Mouse (Mus musculus) cerebellum, adult 2 months (tissue): ENCODE measurements around the gene Tmem106c.

Source experiments
- CTCF ChIP-seq: fragments of 200-500 bp; IDR thresholded peaks from 2 replicates; pipeline ENCODE4 v1.5.1; 2011; ENCODE audit warnings: low read depth, mild to moderate bottlenecking, control low read depth, low read length, moderate library complexity, borderline replicate concordance; ENCODE audit not compliant: insufficient read depth
- POLR2A ChIP-seq: fragments of 200-500 bp; IDR thresholded peaks from 2 replicates; pipeline ENCODE4 v1.6.1; 2011; ENCODE audit warnings: low read length, control low read depth, borderline replicate concordance; ENCODE audit not compliant: insufficient read depth

GRCm38 (mm10) chr15:97965311-97966045 lies 1.5 kb downstream of the Tmem106c start:
- TF ChIP-seq CTCF (no peak), POLR2A (no peak)
